Mouse (Mus musculus) intestine, embryonic 16.5 days (tissue): ENCODE measurements at regions not wholly inside any gene's neighbourhood (a gene's known extent, or its start where the extent isn't known, plus 50 kb on each side); places are given as distances from the start of the nearest gene placed in this dataset.

Experiments
- ATAC-seq: fragments of 200-750 bp; cut with Nextera tagmentation; 2 replicates; pipeline ENCODE4 v1.8.0; 2017; ENCODE audit warnings: moderate TSS enrichment, moderate library complexity
- H3K27ac ChIP-seq: fragments of 300-500 bp; sonication (generic); 2 replicates; pipeline ENCODE4 v1.5.1; 2014; ENCODE audit warnings: mild to moderate bottlenecking, low read length
- H3K27me3 ChIP-seq: fragments of 300-500 bp; sonication (generic); replicated peaks from 2 replicates; pipeline ENCODE4 v1.6.1; 2014; ENCODE audit warnings: low read length, control low read depth, mixed read lengths; ENCODE audit not compliant: control insufficient read depth, insufficient read depth
- H3K36me3 ChIP-seq: fragments of 300-500 bp; sonication (generic); 2 replicates; pipeline ENCODE4 v1.6.1; 2014; ENCODE audit warnings: low read length, control low read depth; ENCODE audit not compliant: control insufficient read depth, insufficient read depth
- H3K4me1 ChIP-seq: fragments of 300-500 bp; sonication (generic); 2 replicates; pipeline ENCODE4 v1.6.1; 2014; ENCODE audit warnings: low read length, control low read depth, mixed read lengths; ENCODE audit not compliant: control insufficient read depth, insufficient read depth
- H3K4me2 ChIP-seq: fragments of 300-500 bp; sonication (generic); 2 replicates; pipeline ENCODE4 v1.6.1; 2014; ENCODE audit warnings: low read depth, low read length, control low read depth
- H3K4me3 ChIP-seq: fragments of 300-500 bp; sonication (generic); 2 replicates; pipeline ENCODE4 v1.5.1; 2014; ENCODE audit warnings: mild to moderate bottlenecking, low read length
- H3K9ac ChIP-seq: fragments of 300-500 bp; sonication (generic); 2 replicates; pipeline ENCODE4 v1.6.1; 2014; ENCODE audit warnings: low read depth, low read length
- H3K9me3 ChIP-seq: fragments of 300-500 bp; sonication (generic); 2 replicates; pipeline ENCODE4 v1.6.1; 2016; ENCODE audit warnings: low read length, control low read depth; ENCODE audit not compliant: control insufficient read depth
- WGBS: fragments of 180-500 bp; shearing (Covaris S2); extraction: QIAGEN DNeasy Blood & Tissue Kit; methylation state at CpG from one replicate; pipeline ENCODE4 v1.1.7; 2014; 5-methylcytosine and 5-hydroxymethylcytosine counted together

DNA sequence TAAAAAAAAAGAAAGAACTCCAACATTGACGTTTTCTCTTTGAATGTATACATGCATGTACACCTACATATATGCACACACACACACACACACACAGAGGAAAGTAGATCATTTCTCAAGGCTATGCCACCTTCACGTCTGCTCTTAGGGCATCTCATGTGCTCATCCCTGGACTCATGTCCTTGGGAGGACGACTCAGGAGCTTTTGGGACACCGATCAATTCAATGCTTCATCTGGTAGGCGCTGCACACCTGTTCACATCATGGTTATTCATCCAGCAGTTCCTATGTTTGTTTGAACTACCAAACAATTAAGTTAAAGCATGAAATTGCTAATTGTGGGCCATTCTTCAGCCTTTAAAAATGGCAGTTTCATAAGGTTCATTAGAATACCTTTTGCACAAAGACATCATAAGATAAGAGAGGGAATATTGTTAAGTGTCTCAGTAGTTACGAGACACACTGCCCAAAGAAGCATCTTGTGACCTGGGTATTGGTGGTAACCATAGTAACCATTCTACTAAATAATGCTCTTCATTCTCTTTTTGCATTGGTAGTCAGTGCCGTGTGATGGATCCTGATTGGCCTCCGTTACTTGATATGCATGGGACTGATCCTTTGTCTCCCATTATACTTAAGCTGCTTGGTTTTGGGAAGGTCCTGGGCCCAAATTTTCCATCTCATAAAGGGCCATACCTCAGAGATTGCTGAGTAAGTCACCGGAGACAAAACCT, 145.5 kb downstream of the Ppp4r2 start:
- Histone ChIP-seq H3K4me2 (no peak overlapping the region), H3K27ac (no peak overlapping the region), H3K27me3 (no peaks in the 10 kb centered on the region), H3K36me3 (no peaks in the 10 kb centered on the region), H3K4me1 (0 out of 2 replicates have a peak, but pooled peaks cover 2% of the 10 kb centered on the region), H3K4me3 (no peak overlapping the region), H3K9me3 (no peaks in the 10 kb centered on the region), H3K9ac (no peak overlapping the region)
- no peak for ATAC-seq
- 87% methylated on average over 9 of the region's 9 CpGs for WGBS

DNA sequence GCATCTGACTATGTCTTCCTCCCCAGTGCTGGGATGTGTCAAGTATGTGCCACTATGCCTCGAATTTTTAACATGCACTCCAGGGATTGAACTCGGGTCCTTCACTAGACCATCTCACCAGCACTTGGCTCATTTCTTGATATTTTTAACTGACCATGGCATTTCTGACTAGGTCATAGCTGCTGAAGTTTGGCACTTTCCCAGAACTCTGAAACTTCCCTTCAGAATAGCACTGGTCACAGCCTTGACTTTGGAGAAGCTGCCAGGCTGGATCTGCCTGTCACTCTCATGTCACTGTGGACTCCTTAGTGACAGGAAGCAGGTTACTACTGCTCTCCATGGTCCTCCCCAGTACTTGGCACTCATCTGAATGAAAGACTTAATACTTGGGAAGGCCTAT, 146.7 kb downstream of the Ppp4r2 start:
- 89% methylated on average over 2 of the region's 2 CpGs for WGBS
- no peak overlapping the region for H3K27ac ChIP-seq
- H3K27me3 ChIP-seq = no peaks in the 10 kb centered on the region
- H3K4me1 ChIP-seq = 0 out of 2 replicates have a peak, but pooled peaks cover 2% of the 10 kb centered on the region
- H3K9ac ChIP-seq = no peak overlapping the region
- H3K9me3 ChIP-seq = no peaks in the 10 kb centered on the region
- H3K4me3 ChIP-seq = no peak overlapping the region
- no peak for ATAC-seq
- H3K36me3 ChIP-seq = no peaks in the 10 kb centered on the region
- H3K4me2 ChIP-seq = no peak overlapping the region

DNA sequence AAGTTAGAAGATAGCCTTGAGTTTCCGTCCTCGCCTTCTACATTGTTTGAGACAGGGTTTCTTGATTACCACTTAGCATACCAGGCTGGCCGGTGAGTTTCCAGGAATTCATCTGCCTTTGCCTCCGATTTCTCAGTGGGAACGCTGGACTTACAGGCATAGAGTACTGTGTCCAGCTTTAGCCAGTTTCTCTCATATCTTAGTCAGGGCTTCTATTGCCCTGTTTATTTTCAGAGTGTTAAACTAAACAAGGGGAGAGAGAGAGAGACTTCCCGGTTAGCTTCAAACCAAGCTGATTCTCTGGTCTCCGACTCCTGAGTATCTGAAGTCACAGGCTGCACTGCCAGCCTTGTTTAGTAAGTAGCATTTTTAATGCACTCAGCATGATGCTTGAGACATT, 151.4 kb downstream of the Ppp4r2 start:
- no peak for ATAC-seq
- Histone ChIP-seq H3K9me3 (no peaks in the 10 kb centered on the region), H3K4me3 (no peak overlapping the region), H3K27ac (no peak overlapping the region), H3K9ac (no peak overlapping the region), H3K4me2 (no peak overlapping the region), H3K36me3 (no peaks in the 10 kb centered on the region), H3K27me3 (no peaks in the 10 kb centered on the region), H3K4me1 (no peaks in the 10 kb centered on the region)
- WGBS = 37% methylated on average over 7 of the region's 7 CpGs

DNA sequence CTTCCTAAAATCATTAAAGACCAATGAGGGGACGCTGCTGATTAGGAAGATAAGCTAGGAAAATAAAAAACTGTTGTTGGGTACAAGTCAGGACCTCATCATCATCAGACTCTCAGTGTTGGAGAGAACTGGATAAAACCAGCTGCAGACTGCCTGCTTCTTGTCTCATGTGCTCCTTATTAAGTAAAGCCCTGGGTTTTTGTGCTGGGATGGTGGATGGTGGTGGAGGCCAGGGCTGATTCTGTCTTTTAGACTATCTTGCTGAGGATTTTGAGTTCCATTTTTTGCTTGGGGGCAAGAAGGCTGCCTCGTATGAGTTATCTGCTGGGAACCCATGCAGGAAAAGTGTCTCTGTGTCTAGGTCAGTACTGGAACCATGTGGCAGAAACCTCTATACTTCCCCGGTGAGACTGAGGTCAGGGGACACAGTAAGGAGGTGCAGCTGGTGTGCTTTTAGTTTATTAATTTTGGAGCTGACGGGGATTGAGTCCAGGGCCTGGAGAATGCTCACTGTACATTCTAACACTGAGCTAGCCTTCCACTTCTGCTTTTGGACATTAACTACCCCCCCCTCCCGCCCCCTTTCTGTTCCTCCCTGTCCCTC, 152.0 kb downstream of the Ppp4r2 start:
- no peak overlapping the region for H3K9ac ChIP-seq
- no peaks in the 10 kb centered on the region for H3K36me3 ChIP-seq
- no peaks in the 10 kb centered on the region for H3K4me1 ChIP-seq
- WGBS = 57% methylated on average over 5 of the region's 5 CpGs
- H3K4me3 ChIP-seq = no peak overlapping the region
- no peaks in the 10 kb centered on the region for H3K9me3 ChIP-seq
- H3K4me2 ChIP-seq = no peak overlapping the region
- no peaks in the 10 kb centered on the region for H3K27me3 ChIP-seq
- no peak overlapping the region for H3K27ac ChIP-seq
- ATAC-seq = no peak

DNA sequence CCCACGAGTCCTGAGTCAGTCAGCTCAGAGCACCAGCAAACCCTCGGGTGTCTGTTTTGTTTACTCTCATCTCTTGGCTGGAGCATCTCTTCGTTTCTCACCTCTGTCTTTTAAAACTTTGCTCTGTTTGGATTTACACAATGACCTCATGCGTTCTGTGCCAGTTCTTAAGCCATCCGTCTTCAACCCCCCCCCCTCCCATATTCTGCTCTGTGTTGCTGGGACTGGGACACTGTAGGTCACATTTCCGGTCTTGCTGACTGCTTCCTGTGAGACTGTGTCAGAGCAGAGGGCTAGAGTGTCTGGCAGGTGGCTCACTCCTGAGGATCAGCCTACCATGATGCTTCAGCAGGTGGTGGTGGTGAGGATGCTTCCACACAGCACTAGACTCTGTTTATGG, 155.1 kb downstream of the Ppp4r2 start:
- Histone ChIP-seq H3K4me3 (no peak overlapping the region), H3K9me3 (no peaks in the 10 kb centered on the region), H3K36me3 (no peaks in the 10 kb centered on the region), H3K9ac (no peak overlapping the region), H3K27ac (no peak overlapping the region), H3K27me3 (no peaks in the 10 kb centered on the region), H3K4me1 (no peaks in the 10 kb centered on the region), H3K4me2 (no peak overlapping the region)
- ATAC-seq = no peak
- WGBS = 39% methylated on average over 6 of the region's 6 CpGs

DNA sequence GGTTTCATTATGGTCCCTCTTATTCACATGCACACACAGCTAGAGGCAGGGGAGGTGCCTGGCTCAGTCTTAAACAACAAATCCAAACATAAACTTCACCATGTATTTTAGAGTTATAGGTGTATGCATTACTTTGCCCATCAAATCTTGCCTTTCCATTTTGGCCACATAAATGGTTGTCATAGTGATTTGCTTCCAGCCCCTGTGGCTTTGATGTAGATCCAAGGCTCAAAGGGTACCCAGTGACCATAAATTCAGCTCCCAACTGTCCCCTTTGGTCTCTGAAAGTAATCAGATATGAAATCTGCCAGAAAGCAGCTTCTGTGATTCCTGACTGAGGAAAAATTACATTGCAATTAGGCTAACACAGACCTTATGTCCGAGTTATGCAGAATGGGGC, 160.0 kb downstream of the Ppp4r2 start:
- H3K9me3 ChIP-seq = no peaks in the 10 kb centered on the region
- H3K4me3 ChIP-seq = no peak overlapping the region
- no peaks in the 10 kb centered on the region for H3K4me1 ChIP-seq
- ATAC-seq = no peak
- H3K27me3 ChIP-seq = no peaks in the 10 kb centered on the region
- H3K27ac ChIP-seq = no peak overlapping the region
- no peaks in the 10 kb centered on the region for H3K36me3 ChIP-seq
- H3K4me2 ChIP-seq = no peak overlapping the region
- 65% methylated on average over 1 of the region's 1 CpGs for WGBS
- no peak overlapping the region for H3K9ac ChIP-seq

DNA sequence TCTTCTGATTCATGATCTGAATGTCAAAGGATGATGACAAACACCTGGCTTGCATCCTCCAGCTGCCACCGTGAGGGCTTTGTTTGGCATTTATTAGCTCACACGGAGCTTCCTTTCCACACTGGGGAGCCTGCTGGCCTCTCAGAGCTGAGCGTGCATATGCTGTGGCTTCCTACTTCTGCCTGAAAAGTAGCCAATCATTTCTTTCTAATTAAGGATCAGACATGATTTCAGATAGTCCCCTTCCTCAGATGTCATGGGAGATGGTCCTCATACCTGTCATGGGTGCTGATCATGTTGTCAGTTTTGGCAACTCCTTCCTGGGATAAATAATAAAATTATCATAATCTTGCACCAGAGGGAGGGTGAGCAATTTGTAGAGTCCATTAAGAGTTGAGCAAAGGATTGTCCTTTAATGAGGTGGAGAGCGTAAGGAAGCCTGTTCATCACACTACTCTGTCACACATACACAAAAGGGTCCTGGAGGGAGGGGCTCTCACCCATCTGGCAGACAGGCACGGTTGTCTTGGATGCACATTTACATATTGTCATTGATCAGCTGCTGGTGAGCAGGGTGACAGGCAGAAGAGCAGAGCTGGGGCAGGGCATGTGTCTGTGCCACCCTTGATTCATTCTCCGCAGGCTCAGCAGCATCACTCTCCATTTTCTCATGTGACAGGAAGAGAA, 162.6 kb downstream of the Ppp4r2 start:
- WGBS = 47% methylated on average over 6 of the region's 6 CpGs
- no peak for ATAC-seq

DNA sequence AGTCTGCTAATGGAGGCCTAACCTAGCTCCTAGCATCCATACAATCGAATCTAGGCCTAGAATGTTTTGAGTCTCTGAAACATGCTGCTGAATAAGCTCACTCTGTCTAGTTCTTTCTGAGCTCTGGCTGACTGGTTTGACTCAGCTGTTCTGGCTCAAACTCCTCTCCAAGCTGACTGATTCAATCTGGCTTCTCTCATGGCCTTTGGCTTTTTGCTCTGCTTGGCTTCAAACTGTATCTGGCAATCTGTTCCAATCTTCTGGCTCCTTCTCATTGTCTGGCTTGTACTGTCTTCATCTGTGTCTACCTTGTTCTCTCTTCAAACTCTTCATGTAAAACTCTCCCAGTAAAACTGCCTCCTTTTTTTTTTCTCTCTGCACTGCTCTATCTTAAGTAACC, 164.9 kb downstream of the Ppp4r2 start:
- H3K4me3 ChIP-seq = no peak overlapping the region
- no peak overlapping the region for H3K27ac ChIP-seq
- 66% methylated on average over 1 of the region's 1 CpGs for WGBS
- no peak overlapping the region for H3K4me2 ChIP-seq
- no peaks in the 10 kb centered on the region for H3K4me1 ChIP-seq
- ATAC-seq = no peak
- no peaks in the 10 kb centered on the region for H3K9me3 ChIP-seq
- H3K9ac ChIP-seq = no peak overlapping the region
- H3K27me3 ChIP-seq = no peaks in the 10 kb centered on the region
- H3K36me3 ChIP-seq = no peaks in the 10 kb centered on the region

More for the DNA sequence above, 162.6 kb downstream of the Ppp4r2 start:
- H3K36me3 ChIP-seq = no peaks in the 10 kb centered on the region
- no peak overlapping the region for H3K9ac ChIP-seq
- H3K27ac ChIP-seq = no peak overlapping the region
- no peaks in the 10 kb centered on the region for H3K27me3 ChIP-seq
- no peak overlapping the region for H3K4me2 ChIP-seq
- no peak overlapping the region for H3K4me3 ChIP-seq
- no peaks in the 10 kb centered on the region for H3K4me1 ChIP-seq
- no peaks in the 10 kb centered on the region for H3K9me3 ChIP-seq

DNA sequence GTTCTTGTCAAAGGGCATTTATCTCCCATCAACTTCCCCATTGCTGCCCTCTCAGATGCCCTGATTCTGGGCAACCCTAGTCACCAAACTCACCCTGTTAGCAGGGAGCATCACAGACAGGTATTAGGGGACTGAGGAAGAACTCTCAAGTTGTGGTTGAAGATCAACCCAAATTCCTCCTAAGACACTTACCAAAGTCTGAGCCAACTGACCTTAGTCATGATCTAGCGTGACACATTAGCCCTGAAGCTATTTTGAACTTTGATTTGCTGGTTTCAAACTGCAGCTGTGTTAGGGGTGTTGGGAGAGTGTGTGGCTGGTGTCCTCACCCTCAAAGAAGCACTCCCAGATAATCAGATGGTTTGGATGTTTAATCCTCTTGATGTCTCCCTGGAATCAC, 170.5 kb downstream of the Ppp4r2 start:
- H3K27ac ChIP-seq = no peak overlapping the region
- ATAC-seq = no peak
- 82% methylated on average over 1 of the region's 1 CpGs for WGBS
- no peaks in the 10 kb centered on the region for H3K27me3 ChIP-seq
- H3K36me3 ChIP-seq = no peaks in the 10 kb centered on the region
- no peaks in the 10 kb centered on the region for H3K9me3 ChIP-seq
- H3K9ac ChIP-seq = no peak overlapping the region
- H3K4me1 ChIP-seq = no peaks in the 10 kb centered on the region
- H3K4me3 ChIP-seq = no peak overlapping the region
- no peak overlapping the region for H3K4me2 ChIP-seq
